Mouse (Mus musculus): ENCODE data around the gene Lrrc8d. TPM values are rescaled to one million over a fixed set of nuclear protein-coding genes. Genes with fewer than 3 reads are reported as not detected.

The Lrrc8d gene
- total and polyA plus RNA-seq, 3 experiments, result 7.0 to 26.1 (median 16.6) TPM

DNA sequence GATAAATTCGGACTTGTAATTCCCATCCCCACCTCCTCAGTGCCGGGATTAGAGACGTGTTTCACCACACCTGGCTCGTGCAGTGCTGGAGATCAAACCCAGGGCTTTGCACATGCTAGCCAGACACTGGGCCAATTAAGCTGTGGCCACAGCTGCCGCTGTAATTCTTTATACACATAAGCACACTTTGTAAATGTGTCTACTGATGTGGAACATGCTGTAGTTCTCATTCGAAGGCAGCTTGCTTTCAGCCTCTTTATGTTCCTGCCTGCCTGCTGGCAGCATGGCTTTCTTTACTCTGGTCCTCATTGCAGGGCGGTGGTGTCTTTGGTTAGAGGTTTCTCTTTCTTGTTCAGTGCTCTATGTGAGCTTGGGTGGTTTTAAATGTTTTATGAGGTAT is 40.7 kb downstream of the Lrrc8d start:
- in situ Hi-C loops (cut with MboI; ENCODE audit: low pct_ligation_motif_present, low pct_unique_long_range_greater_than_20kb, low sequenced_read_pairs) (no loop called here), dilution Hi-C loops (cut with MboI; ENCODE audit: extremely low pct_ligation_motif_present, extremely low pct_unique_long_range_greater_than_20kb, low sequenced_read_pairs) (no loop called here)
- no peak overlapping the region for H3K9ac ChIP-seq (ENCODE audit: insufficient read depth, low read depth)
- TF ChIP-seq BHLHE40 (IDR thresholded peaks at IDR 0.05; ENCODE audit: low read depth, low read length) (no peak), RAD21 (IDR thresholded peaks at IDR 0.05; ENCODE audit: low read depth, low read length) (no peak), ETS1 (conservative IDR thresholded peaks at IDR 0.05; ENCODE audit: low read depth, low read length) (no peak), EP300 (IDR thresholded peaks at IDR 0.05; ENCODE audit: low read length) (no peak), CHD2 (IDR thresholded peaks at IDR 0.05; ENCODE audit: low read length) (no peak), RCOR1 (conservative IDR thresholded peaks at IDR 0.05; ENCODE audit: low read depth, low read length) (no peak), MEF2A (IDR thresholded peaks at IDR 0.05; ENCODE audit: borderline replicate concordance, low read depth, low read length) (no peak), TCF12 (IDR thresholded peaks at IDR 0.05; ENCODE audit: low read depth, low read length) (no peak), ZNF384 (IDR thresholded peaks at IDR 0.05; ENCODE audit: low read depth, low read length) (no peak), KAT2A (IDR thresholded peaks at IDR 0.05; ENCODE audit: insufficient replicate concordance, low read length) (no peak), NRF1 (IDR thresholded peaks at IDR 0.05; ENCODE audit: low read depth, low read length) (no peak), SMC3 (IDR thresholded peaks at IDR 0.05; ENCODE audit: low read depth, low read length) (no peak)
- no peaks in the 10 kb centered on the region for H3K27me3 ChIP-seq (replicated peaks)
- H3K27ac ChIP-seq (ENCODE audit: insufficient read depth, low read depth), result no peak overlapping the region
- H3K4me2 ChIP-seq (ENCODE audit: insufficient read depth, low read depth, poor library complexity, severe bottlenecking), result no peak overlapping the region
- peaks cover 8 to 29% of the 10 kb centered on the region in 2 experiments; a peak in 2 of 4 replicates for H3K4me1 ChIP-seq (ENCODE audit: control insufficient read depth in 1 of 2, insufficient read depth in 2 of 2)
- H3K4me3 ChIP-seq (replicated peaks in 1 of 3; ENCODE audit: low read depth in 2 of 3, low read length in 2 of 3, poor library complexity in 1 of 3), result no peak overlapping the region
- peaks cover 85% of the 10 kb centered on the region for H3K79me2 ChIP-seq (replicated peaks; ENCODE audit: control insufficient read depth, extremely low read depth, insufficient read depth, poor library complexity, severe bottlenecking)
- no peaks in the 10 kb centered on the region for H3K9me3 ChIP-seq (replicated peaks; ENCODE audit: low read length)
- no peak for DNase-seq (ENCODE audit: extremely low read depth)
- H3K36me3 ChIP-seq (replicated peaks in 1 of 2; ENCODE audit: control insufficient read depth in 1 of 2, insufficient read depth in 1 of 2, low read length in 1 of 2), result peaks cover 60 to 93% of the 10 kb centered on the region in 2 experiments

DNA sequence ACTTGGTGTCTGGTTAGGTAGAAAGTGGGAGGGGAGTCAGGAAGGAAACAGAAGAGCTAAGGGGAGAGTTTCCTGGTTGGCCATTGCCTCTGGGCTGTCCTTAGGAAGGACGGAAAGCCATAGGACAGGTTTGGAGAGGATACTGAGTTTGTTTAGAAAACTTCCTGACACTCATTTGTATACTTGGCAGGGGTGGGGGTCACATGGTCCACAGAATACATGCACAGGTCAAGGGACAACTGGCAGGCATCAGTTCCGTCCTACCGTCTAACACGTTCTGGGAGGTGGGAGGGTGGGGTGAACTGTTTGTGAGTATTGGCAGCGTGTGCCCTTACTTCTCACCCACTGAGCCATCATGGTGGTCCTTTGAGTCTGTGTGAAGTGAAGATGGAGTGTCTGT is 42.9 kb downstream of the Lrrc8d start:
- peaks cover 82% of the 10 kb centered on the region for H3K79me2 ChIP-seq (replicated peaks; ENCODE audit: control insufficient read depth, extremely low read depth, insufficient read depth, poor library complexity, severe bottlenecking)
- in situ Hi-C loops (cut with MboI; ENCODE audit: low pct_ligation_motif_present, low pct_unique_long_range_greater_than_20kb, low sequenced_read_pairs), result no loop called here
- H3K9ac ChIP-seq (ENCODE audit: insufficient read depth, low read depth), result no peak overlapping the region
- peaks cover 52 to 94% of the 10 kb centered on the region in 2 experiments for H3K36me3 ChIP-seq (replicated peaks in 1 of 2; ENCODE audit: control insufficient read depth in 1 of 2, insufficient read depth in 1 of 2, low read length in 1 of 2)
- H3K4me2 ChIP-seq (ENCODE audit: insufficient read depth, low read depth, poor library complexity, severe bottlenecking), result no peak overlapping the region
- H3K27me3 ChIP-seq (replicated peaks), result no peaks in the 10 kb centered on the region
- no peak for TF ChIP-seq JUND (conservative IDR thresholded peaks at IDR 0.05; ENCODE audit: low read depth, low read length)
- TF ChIP-seq JUN (IDR thresholded peaks at IDR 0.05; ENCODE audit: insufficient read depth, low read depth, low read length), result no peak
- no peak for TF ChIP-seq MEF2A (IDR thresholded peaks at IDR 0.05; ENCODE audit: borderline replicate concordance, low read depth, low read length)
- no peak for TF ChIP-seq NRF1 (IDR thresholded peaks at IDR 0.05; ENCODE audit: low read depth, low read length)
- no peak for TF ChIP-seq UBTF (IDR thresholded peaks at IDR 0.05; ENCODE audit: low read depth, low read length)
- TF ChIP-seq ZNF384 (IDR thresholded peaks at IDR 0.05; ENCODE audit: low read depth, low read length), result no peak
- no peak for TF ChIP-seq POLR2A (IDR thresholded peaks at IDR 0.05; ENCODE audit: low read depth, low read length)
- no peak for TF ChIP-seq MYC (IDR thresholded peaks at IDR 0.05; ENCODE audit: low read depth, low read length)
- TF ChIP-seq USF1 (IDR thresholded peaks at IDR 0.05; ENCODE audit: low read depth, low read length), result no peak
- TF ChIP-seq PAX5 (IDR thresholded peaks at IDR 0.05; ENCODE audit: low read length), result no peak
- TF ChIP-seq CHD1 (IDR thresholded peaks at IDR 0.05; ENCODE audit: low read depth, low read length), result no peak
- no peak overlapping the region for H3K27ac ChIP-seq (ENCODE audit: insufficient read depth, low read depth)
- no peak overlapping the region for H3K4me3 ChIP-seq (replicated peaks in 1 of 3; ENCODE audit: low read depth in 2 of 3, low read length in 2 of 3, poor library complexity in 1 of 3)
- dilution Hi-C loops (cut with MboI; ENCODE audit: extremely low pct_ligation_motif_present, extremely low pct_unique_long_range_greater_than_20kb, low sequenced_read_pairs), result no loop called here
- peaks cover 6 to 17% of the 10 kb centered on the region in 2 experiments; a peak in 2 of 4 replicates for H3K4me1 ChIP-seq (ENCODE audit: control insufficient read depth in 1 of 2, insufficient read depth in 2 of 2)
- no peaks in the 10 kb centered on the region for H3K9me3 ChIP-seq (replicated peaks; ENCODE audit: low read length)
- no peak for DNase-seq (ENCODE audit: extremely low read depth)

All from CH12.LX (cell line).